Mouse (Mus musculus) layer of hippocampus, postnatal 10 days (tissue): ENCODE results near the gene Krt23. TPM values are rescaled to one million over a fixed set of nuclear protein-coding genes. Genes with fewer than 3 reads are reported as not detected.

ENCODE experiments used
- DNase-seq, 2 experiments: peaks; one replicate each; pipeline ENCODE4 v3.0.0; 2021; ENCODE audit warnings: low spot score in 2 of 2
- total RNA-seq, 2 experiments: library from RNA; stranded (reverse); gene quantifications; 2 replicates each; pipeline ENCODE4 v1.2.3; 2021

Gene Krt23
- total RNA-seq, 2 experiments from 2014 or later = not detected

GRCm38 (mm10) chr11:99454044-99454443 lies 38.9 kb downstream of the Krt23 start:
- no peak for DNase-seq

- no peak for DNase-seq
These were observed 44.2 kb downstream of the Krt23 start for GRCm38 (mm10) chr11:99448769-99449168.

GRCm38 (mm10) chr11:99441220-99441619 lies 51.7 kb downstream of the Krt23 start:
- no peak for DNase-seq

GRCm38 (mm10) chr11:99439465-99439864 lies 53.5 kb downstream of the Krt23 start:
- DNase-seq = no peak

GRCm38 (mm10) chr11:99437972-99438371 lies 55.0 kb downstream of the Krt23 start, which contains the start of gene Krt20:
Krt20 (minus strand) TSS chr11:99438150.
- DNase-seq = no peak

GRCm38 (mm10) chr11:99436625-99437024 lies 56.3 kb downstream of the Krt23 start:
- no peak for DNase-seq

DNA sequence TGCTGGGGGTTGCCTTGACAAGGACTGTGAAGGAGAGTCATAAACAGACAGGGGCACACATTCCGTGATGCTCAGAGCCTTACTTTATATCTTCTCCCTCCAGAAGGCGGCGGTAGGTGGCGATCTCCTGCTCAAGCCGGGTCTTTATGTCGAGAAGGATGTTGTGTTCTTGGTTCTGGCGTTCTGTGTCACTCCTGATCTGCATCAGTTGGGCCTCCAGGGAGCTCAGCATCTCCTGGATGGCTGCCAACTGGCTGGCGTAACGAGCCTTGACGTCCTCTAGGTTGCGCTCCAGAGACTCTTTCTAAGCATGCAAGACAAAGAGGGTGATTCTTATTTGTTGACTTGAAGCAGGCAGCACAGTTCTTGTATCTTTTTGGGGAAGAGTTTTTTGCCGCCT lies 62.3 kb downstream of the Krt23 start:
- DNase-seq = peak; percentile 25 to 26

Other genes with a start within 250 kb of the Krt23 start
- 10 to 100 TPM; 24.0 to 25.7 TPM for gene Krt222, start 249.1 kb downstream of the Krt23 start, total RNA-seq
- gene Krt24, start 207.9 kb downstream of the Krt23 start, total RNA-seq = not detected
- not detected for gene Krt25, start 170.2 kb downstream of the Krt23 start, total RNA-seq
- under 1 TPM; 0.13 to 0.23 TPM for gene Krt26, start 155.2 kb downstream of the Krt23 start, total RNA-seq
- not detected for gene Krt27, start 142.0 kb downstream of the Krt23 start, total RNA-seq
- gene Krt28, start 118.2 kb downstream of the Krt23 start, total RNA-seq = under 1 TPM; 0.30 to 0.33 TPM
- 10 to 100 TPM; 14.3 to 14.8 TPM for gene Krt10, start 103.8 kb downstream of the Krt23 start, total RNA-seq
- 1 to 10 TPM; 1.5 to 1.6 TPM for gene Krt12, start 70.9 kb downstream of the Krt23 start, total RNA-seq
- not detected for gene Krt20, start 55.0 kb downstream of the Krt23 start, total RNA-seq
- gene Krt39, start 28.2 kb upstream of the Krt23 start, total RNA-seq = not detected
- not detected for gene Krt40, start 50.0 kb upstream of the Krt23 start, total RNA-seq
- gene Krtap3-3, start 57.7 kb upstream of the Krt23 start, total RNA-seq = not detected
- gene Krtap3-2, start 63.7 kb upstream of the Krt23 start, total RNA-seq = not detected
- not detected for gene Gm11939, start 66.3 kb upstream of the Krt23 start, total RNA-seq
- not detected for gene Krtap3-1, start 73.5 kb upstream of the Krt23 start, total RNA-seq
- gene Krtap1-5, start 87.9 kb upstream of the Krt23 start, total RNA-seq = not detected
- not detected for gene Krtap1-4, start 90.5 kb upstream of the Krt23 start, total RNA-seq
- gene Krtap1-3, start 98.2 kb upstream of the Krt23 start, total RNA-seq = not detected
- gene Krtap9-3, start 105.0 kb upstream of the Krt23 start, total RNA-seq = not detected
- not detected for gene Gm11938, start 110.2 kb upstream of the Krt23 start, total RNA-seq
- gene Gm11937, start 117.1 kb upstream of the Krt23 start, total RNA-seq = not detected
- not detected for gene Krtap2-4, start 121.7 kb upstream of the Krt23 start, total RNA-seq
- gene Gm11562, start 127.3 kb upstream of the Krt23 start, total RNA-seq = not detected
- not detected for gene Krtap4-1, start 135.1 kb upstream of the Krt23 start, total RNA-seq
- gene Krtap4-2, start 141.9 kb upstream of the Krt23 start, total RNA-seq = not detected
- gene Krtap4-7, start 151.0 kb upstream of the Krt23 start, total RNA-seq = not detected
- not detected for gene Gm11555, start 157.1 kb upstream of the Krt23 start, total RNA-seq
- not detected for gene Gm11563, start 165.8 kb upstream of the Krt23 start, total RNA-seq
- gene Krtap4-6, start 172.8 kb upstream of the Krt23 start, total RNA-seq = not detected
- gene Gm14190, start 197.6 kb upstream of the Krt23 start, total RNA-seq = not detected
- gene Gm14180, start 241.2 kb upstream of the Krt23 start, total RNA-seq = not detected